Mouse (Mus musculus) hindbrain, embryonic 11.5 days (tissue): ENCODE data around the gene Dync1li2. TPM values are rescaled to one million over a fixed set of nuclear protein-coding genes. Genes with fewer than 3 reads are reported as not detected.
A peak's percentile ranks its signal among the peaks of the same experiment; 100 is the strongest.

Experiments used
- ATAC-seq: fragments of 200-750 bp; cut with Nextera tagmentation; 2 replicates; pipeline ENCODE4 v1.8.0; 2017; ENCODE audit warnings: mild to moderate bottlenecking, moderate TSS enrichment, moderate library complexity; ENCODE audit not compliant: low FRiP score
- DNase-seq: peaks from one replicate; pipeline ENCODE4 v3.0.0-alpha.2; 2015; ENCODE audit warnings: low spot score
- H3K27ac ChIP-seq: fragments of 300-500 bp; sonication (generic); 2 replicates; pipeline ENCODE4 v1.5.1; 2014; ENCODE audit warnings: mild to moderate bottlenecking, low read depth, low read length
- H3K27me3 ChIP-seq: fragments of 300-500 bp; sonication (generic); 2 replicates; pipeline ENCODE4 v1.6.1; 2014; ENCODE audit warnings: mild to moderate bottlenecking, low read length, moderate library complexity, mixed read lengths; ENCODE audit not compliant: control insufficient read depth, insufficient read depth
- H3K36me3 ChIP-seq: fragments of 300-500 bp; sonication (generic); 2 replicates; pipeline ENCODE4 v1.6.1; 2014; ENCODE audit warnings: mild to moderate bottlenecking, low read length, moderate library complexity, mixed read lengths; ENCODE audit not compliant: control insufficient read depth, insufficient read depth
- H3K4me1 ChIP-seq: fragments of 300-500 bp; sonication (generic); replicated peaks from 2 replicates; pipeline ENCODE4 v1.6.1; 2014; ENCODE audit warnings: low read length, mixed read lengths; ENCODE audit not compliant: control insufficient read depth, insufficient read depth
- H3K4me2 ChIP-seq: fragments of 300-500 bp; sonication (generic); replicated peaks from 2 replicates; pipeline ENCODE4 v1.6.1; 2014; ENCODE audit warnings: mild to moderate bottlenecking, low read depth, low read length
- H3K4me3 ChIP-seq: fragments of 300-500 bp; sonication (generic); 2 replicates; pipeline ENCODE4 v1.5.1; 2014; ENCODE audit warnings: low read depth, low read length
- H3K9ac ChIP-seq: fragments of 300-500 bp; sonication (generic); 2 replicates; pipeline ENCODE4 v1.6.1; 2014; ENCODE audit warnings: low read depth, low read length
- H3K9me3 ChIP-seq: fragments of 300-500 bp; sonication (generic); 2 replicates; pipeline ENCODE4 v1.6.1; 2016; ENCODE audit warnings: low read length; ENCODE audit not compliant: control insufficient read depth
- WGBS: fragments of 180-500 bp; shearing (Covaris S2); extraction: QIAGEN DNeasy Blood & Tissue Kit; methylation state at CpG from one replicate; pipeline ENCODE4 v1.1.7; 2014; 5-methylcytosine and 5-hydroxymethylcytosine counted together
- polyA plus RNA-seq: library from polyadenylated mRNA; unstranded; fragments of >200 nt; fragmentation: Nextera tagmentation; extraction: Ambion mirVana; gene quantifications from 2 replicates; pipeline ENCODE4 v1.2.1, GENCODE M21; 2014

The Dync1li2 gene
- polyA plus RNA-seq, 1 experiment from 2014 or later = 95.4 TPM

- whole genome bisulfite sequencing = 54% methylated on average over 7 of the region's 7 CpGs
- Histone ChIP-seq H3K27me3 (no peaks in the 10 kb centered on the region), H3K4me2 (no peak overlapping the region), H3K27ac (no peak overlapping the region), H3K4me3 (no peak overlapping the region), H3K9ac (no peak overlapping the region), H3K9me3 (no peaks in the 10 kb centered on the region), H3K36me3 (no peaks in the 10 kb centered on the region), H3K4me1 (no peaks in the 10 kb centered on the region)
- DNase-seq (no peak), ATAC-seq (no peak)
These were observed 32.1 kb downstream of the Dync1li2 start for GRCm38 (mm10) chr8:104410628-104411273.

GRCm38 (mm10) chr8:104408328-104409110 lies 34.3 kb downstream of the Dync1li2 start:
- 85% methylated on average over 7 of the region's 7 CpGs for WGBS
- Histone ChIP-seq H3K4me3 (no peak overlapping the region), H3K9me3 (no peaks in the 10 kb centered on the region), H3K27me3 (no peaks in the 10 kb centered on the region), H3K4me2 (no peak overlapping the region), H3K4me1 (no peaks in the 10 kb centered on the region), H3K27ac (no peak overlapping the region), H3K36me3 (no peaks in the 10 kb centered on the region), H3K9ac (no peak overlapping the region)
- ATAC-seq = no peak
- DNase-seq = no peak

- Histone ChIP-seq H3K4me1 (no peaks in the 10 kb centered on the region), H3K4me3 (no peak overlapping the region), H3K27ac (no peak overlapping the region), H3K4me2 (no peak overlapping the region), H3K27me3 (no peaks in the 10 kb centered on the region), H3K9ac (no peak overlapping the region), H3K9me3 (no peaks in the 10 kb centered on the region), H3K36me3 (no peaks in the 10 kb centered on the region)
- 85% methylated on average over 6 of the region's 6 CpGs for WGBS
- DNase-seq = no peak
- no peak for ATAC-seq
These were observed 36.3 kb downstream of the Dync1li2 start for GRCm38 (mm10) chr8:104406340-104407128.

- H3K4me3 ChIP-seq = no peak overlapping the region
- H3K27me3 ChIP-seq = no peaks in the 10 kb centered on the region
- no peaks in the 10 kb centered on the region for H3K4me1 ChIP-seq
- H3K4me2 ChIP-seq = no peak overlapping the region
- no peak overlapping the region for H3K9ac ChIP-seq
- 71% methylated on average over 15 of the region's 15 CpGs for WGBS
- H3K27ac ChIP-seq = no peak overlapping the region
- DNase-seq (no peak), ATAC-seq (no peak)
- no peaks in the 10 kb centered on the region for H3K9me3 ChIP-seq
- no peaks in the 10 kb centered on the region for H3K36me3 ChIP-seq
These were observed 37.2 kb downstream of the Dync1li2 start for GRCm38 (mm10) chr8:104405430-104406187.

GRCm38 (mm10) chr8:104403596-104403995 lies 39.3 kb downstream of the Dync1li2 start:
- no peak for ATAC-seq
- 79% methylated on average over 3 of the region's 3 CpGs for WGBS
- Histone ChIP-seq H3K9ac (no peak overlapping the region), H3K9me3 (no peaks in the 10 kb centered on the region), H3K27ac (no peak overlapping the region), H3K27me3 (no peaks in the 10 kb centered on the region), H3K4me1 (no peaks in the 10 kb centered on the region), H3K36me3 (no peaks in the 10 kb centered on the region), H3K4me2 (no peak overlapping the region), H3K4me3 (no peak overlapping the region)
- no peak for DNase-seq

- H3K4me1 ChIP-seq = no peaks in the 10 kb centered on the region; the same call in 1 of the 2 replicates
- no peaks in the 10 kb centered on the region for H3K9me3 ChIP-seq
- 3% methylated on average over 18 of the region's 54 CpGs for WGBS
- H3K27me3 ChIP-seq = no peaks in the 10 kb centered on the region
- ATAC-seq (peak; percentile 84), DNase-seq (peak; percentile 78)
- H3K9ac ChIP-seq = peak within 1 kb of the TSS; percentile 89
- peak within 1 kb of the TSS; percentile 69 for H3K27ac ChIP-seq
- peak within 1 kb of the TSS; percentile 76 for H3K4me3 ChIP-seq
- peak within 1 kb of the TSS; percentile 89 for H3K4me2 ChIP-seq
- H3K36me3 ChIP-seq = no peaks in the 10 kb centered on the region
These were observed 47.0 kb downstream of the Dync1li2 start, which contains the start of gene Cmtm4 for GRCm38 (mm10) chr8:104395703-104396357. Gene Cmtm4, minus strand, starts transcription at chr8:104395807.

- WGBS = under 1% methylated on average over 61 of the region's 82 CpGs
- ATAC-seq (peak; percentile 86), DNase-seq (peak; percentile 63)
- Histone ChIP-seq H3K9me3 (no peaks in the 10 kb centered on the region), H3K9ac (peak overlapping the region; percentile 89), H3K27me3 (no peaks in the 10 kb centered on the region), H3K27ac (peak overlapping the region; percentile 69), H3K36me3 (no peaks in the 10 kb centered on the region), H3K4me2 (peak overlapping the region; percentile 89), H3K4me1 (no peaks in the 10 kb centered on the region; the same call in 1 of the 2 replicates), H3K4me3 (peak overlapping the region; percentile 76)
These were observed 47.8 kb downstream of the Dync1li2 start for GRCm38 (mm10) chr8:104394801-104395702.
